Mouse (Mus musculus): ENCODE measurements at regions not wholly inside any gene's neighbourhood (a gene's known extent, or its start where the extent isn't known, plus 50 kb on each side); places are given as distances from the start of the nearest gene placed in this dataset.

GRCm38 (mm10) chr17:65193341-65193740 lies 347.2 kb downstream of the Tmem232 start:
- DNase-seq, result no peak

- DNase-seq, result no peak
Measured at GRCm38 (mm10) chr17:65192432-65193059, 348.0 kb downstream of the Tmem232 start.

GRCm38 (mm10) chr17:65190839-65191591 lies 349.6 kb downstream of the Tmem232 start:
- DNase-seq, result peak in 1 of 2 experiments; percentile 5

- no peak for DNase-seq
Measured at GRCm38 (mm10) chr17:65181164-65181563, 345.3 kb upstream of the 4930583I09Rik start.

- DNase-seq, result no peak
Measured at GRCm38 (mm10) chr17:65175770-65176169, 339.9 kb upstream of the 4930583I09Rik start.

GRCm38 (mm10) chr17:65174114-65174513 lies 338.2 kb upstream of the 4930583I09Rik start:
- DNase-seq, result no peak

GRCm38 (mm10) chr17:65173236-65173635 lies 337.4 kb upstream of the 4930583I09Rik start:
- DNase-seq, result no peak

- DNase-seq, result no peak
Measured at GRCm38 (mm10) chr17:65170691-65171090, 334.8 kb upstream of the 4930583I09Rik start.

GRCm38 (mm10) chr17:65169981-65170617 lies 334.2 kb upstream of the 4930583I09Rik start:
- no peak for DNase-seq

- no peak for DNase-seq
Measured at GRCm38 (mm10) chr17:65146376-65146775, 310.5 kb upstream of the 4930583I09Rik start.

GRCm38 (mm10) chr17:65114651-65115050 lies 278.8 kb upstream of the 4930583I09Rik start:
- no peak for DNase-seq

GRCm38 (mm10) chr17:65113121-65113520 lies 277.2 kb upstream of the 4930583I09Rik start:
- no peak for DNase-seq

GRCm38 (mm10) chr17:65105622-65106021 lies 269.8 kb upstream of the 4930583I09Rik start:
- no peak for DNase-seq

GRCm38 (mm10) chr17:65101157-65101556 lies 265.3 kb upstream of the 4930583I09Rik start:
- no peak for DNase-seq

GRCm38 (mm10) chr17:65082249-65082648 lies 246.4 kb upstream of the 4930583I09Rik start:
- DNase-seq, result no peak

- DNase-seq, result no peak
Measured at GRCm38 (mm10) chr17:65081779-65082086, 245.9 kb upstream of the 4930583I09Rik start.

GRCm38 (mm10) chr17:65081072-65081778 lies 245.4 kb upstream of the 4930583I09Rik start:
- DNase-seq, result no peak

GRCm38 (mm10) chr17:65074878-65075277 lies 239.0 kb upstream of the 4930583I09Rik start:
- DNase-seq, result no peak

- DNase-seq, result peak; percentile 51 to 53
Measured at GRCm38 (mm10) chr17:65071114-65071513, 235.2 kb upstream of the 4930583I09Rik start.

GRCm38 (mm10) chr17:65066135-65066534 lies 230.3 kb upstream of the 4930583I09Rik start:
- DNase-seq, result no peak

- no peak for DNase-seq
Measured at GRCm38 (mm10) chr17:65056059-65056458, 220.2 kb upstream of the 4930583I09Rik start.

GRCm38 (mm10) chr17:65049860-65050482 lies 214.1 kb upstream of the 4930583I09Rik start:
- DNase-seq, result no peak

- DNase-seq, result no peak
Measured at GRCm38 (mm10) chr17:65015731-65016130, 179.9 kb upstream of the 4930583I09Rik start.

All from kidney, postnatal 4 days (tissue).